Mouse (Mus musculus) cortical plate, adult 2 months (tissue): ENCODE data around the gene Rnase10.

ENCODE experiments used
- CTCF ChIP-seq: fragments of 200-500 bp; IDR thresholded peaks from 2 replicates; pipeline ENCODE4 v1.5.1; 2011; ENCODE audit warnings: mild to moderate bottlenecking, control low read depth, low read length; ENCODE audit not compliant: insufficient read depth; ENCODE audit errors: extremely low read depth
- POLR2A ChIP-seq: fragments of 200-500 bp; IDR thresholded peaks from 2 replicates; pipeline ENCODE4 v1.6.1; 2011; ENCODE audit warnings: mild to moderate bottlenecking, low read length, control low read depth; ENCODE audit not compliant: insufficient read depth; ENCODE audit errors: extremely low read depth

- TF ChIP-seq CTCF (no peak), POLR2A (no peak)
Observed at GRCm38 (mm10) chr14:51009572-51009971, 2.0 kb downstream of the Rnase10 start.
